Mouse (Mus musculus) ES-Bruce4 (cell line): ENCODE data around the gene Nynrin.

ENCODE experiments used
- CTCF ChIP-seq: IDR thresholded peaks from one replicate; pipeline ENCODE4 v1.8.1; 2011; ENCODE audit warnings: low read depth, low read length
- EP300 ChIP-seq: IDR thresholded peaks from 2 replicates; pipeline ENCODE4 v1.6.1; 2011; ENCODE audit warnings: low read depth, low read length; ENCODE audit not compliant: insufficient read depth
- POLR2A ChIP-seq: IDR thresholded peaks from one replicate; pipeline ENCODE4 v1.8.1; 2011; ENCODE audit warnings: low read length; ENCODE audit not compliant: insufficient read depth

DNA sequence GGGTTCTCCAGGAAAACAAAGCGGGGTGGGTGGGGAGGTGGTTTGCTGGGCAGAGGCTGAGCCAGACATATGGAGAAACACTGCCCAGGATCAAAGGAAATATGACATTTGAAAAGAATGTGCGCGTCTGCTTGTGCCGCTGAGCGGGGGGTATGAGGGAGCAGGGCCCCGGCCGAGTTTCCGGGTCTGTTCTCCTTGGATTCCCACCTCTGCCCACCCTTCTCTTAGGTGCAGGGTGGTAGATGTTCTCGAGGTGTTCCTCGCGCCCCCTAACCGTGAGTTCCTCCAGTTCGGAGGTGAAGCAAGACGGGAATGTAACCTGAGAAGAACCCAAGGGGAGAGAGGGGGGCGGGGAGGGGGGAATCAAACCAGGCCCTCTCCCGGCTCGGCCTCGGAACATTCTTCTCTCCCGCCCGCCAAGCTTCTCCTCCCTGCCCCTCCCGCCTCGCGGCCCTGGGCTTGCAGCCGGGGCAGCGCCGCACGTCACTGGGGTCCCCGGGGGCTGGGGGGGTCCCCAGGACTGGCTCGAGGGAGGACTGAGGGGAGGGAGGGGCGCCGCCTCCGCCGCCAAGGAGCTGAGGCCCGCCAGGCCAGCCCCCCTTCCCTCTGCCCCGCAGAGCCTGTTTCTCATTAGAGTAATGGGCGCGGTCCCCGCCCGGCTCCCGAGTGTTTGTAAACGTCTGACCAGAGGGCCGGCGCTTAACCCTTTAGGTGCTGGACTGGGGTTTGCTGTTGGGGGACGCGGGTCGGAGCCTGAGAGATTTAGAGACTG, 30.6 kb upstream of the Nynrin start, which contains the start of gene Nfatc4:
- TF ChIP-seq CTCF (peak; percentile 5), POLR2A (no peak), EP300 (peak; percentile 54; the same call in 1 of the 2 replicates)
